Comparison of ENCODE assay signal across 11 mouse cellular contexts in genomic region chr3:50978636-50979035, GRCm38 (mm10).
"Had no signal": no experiment of that assay in that cellular context is flagged by ENCODE, and none has a peak within 500 bp of the region (broad histone marks: within the 10 kb centered on the region; RNA-seq: fewer than 3 reads in every experiment).

No protein-coding gene starts in this region.

- H3K4me1 ChIP-seq: liver, embryonic 12.5 days had no signal

- DNase-seq: kidney, adult 2 months; kidney, postnatal 25 days; right cerebral cortex, adult 18-20 months; right cerebral cortex, postnatal 25 days; thymus, postnatal 4 days had no signal

- H3K9ac ChIP-seq: limb, embryonic 15.5 days; liver, embryonic 12.5 days; midbrain, embryonic 13.5 days; neural tube, embryonic 15.5 days had no signal

- H3K27ac ChIP-seq: limb, embryonic 15.5 days; liver, embryonic 12.5 days; midbrain, embryonic 13.5 days; neural tube, embryonic 15.5 days had no signal

- H3K4me2 ChIP-seq: limb, embryonic 15.5 days; liver, embryonic 12.5 days; midbrain, embryonic 13.5 days; neural tube, embryonic 15.5 days had no signal

- H3K27me3 ChIP-seq: limb, embryonic 15.5 days; liver, embryonic 12.5 days; midbrain, embryonic 13.5 days; neural tube, embryonic 15.5 days had no signal

- H3K4me3 ChIP-seq: limb, embryonic 15.5 days; liver, embryonic 12.5 days; midbrain, embryonic 13.5 days; myocyte; neural tube, embryonic 15.5 days had no signal

- H3K36me3 ChIP-seq: limb, embryonic 15.5 days; liver, embryonic 12.5 days; midbrain, embryonic 13.5 days; neural tube, embryonic 15.5 days had no signal

- ATAC-seq: intestine, embryonic 16.5 days; liver, embryonic 12.5 days; midbrain, embryonic 13.5 days had no signal

- H3K9me3 ChIP-seq: limb, embryonic 15.5 days; liver, embryonic 12.5 days; midbrain, embryonic 13.5 days; neural tube, embryonic 15.5 days had no signal
